12 mouse cellular contexts compared by ENCODE assay signal in genomic region chr14:12393271-12393861, GRCm38 (mm10). TPM values are rescaled to one million over a fixed set of nuclear protein-coding genes. Genes with fewer than 3 reads are reported as not detected.
DNase-seq lines count a peak whose midpoint lies in the region; ATAC-seq lines count a peak whose summit lies in the region.
"Had no signal": no experiment of that assay in that cellular context is flagged by ENCODE, and none has a peak within 500 bp of the region (broad histone marks: within the 10 kb centered on the region; RNA-seq: fewer than 3 reads in every experiment).

No protein-coding gene starts in this region.

- H3K9me3 ChIP-seq in hindbrain, embryonic 12.5 days (replicated peaks), result no peaks in the 10 kb centered on the region
- H3K9me3 ChIP-seq in midbrain, embryonic 16.5 days (replicated peaks; ENCODE audit: control insufficient read depth, low read length, poor library complexity, severe bottlenecking), result no peaks in the 10 kb centered on the region
- H3K9me3 ChIP-seq: embryonic facial prominence, embryonic 13.5 days had no signal

- no peak overlapping the region for H3K27ac ChIP-seq in hindbrain, embryonic 12.5 days
- H3K27ac ChIP-seq in midbrain, embryonic 16.5 days (ENCODE audit: low read length), result no peak overlapping the region
- H3K27ac ChIP-seq: embryonic facial prominence, embryonic 13.5 days had no signal

- peaks cover 32% of the 10 kb centered on the region for H3K4me1 ChIP-seq in hindbrain, embryonic 12.5 days
- H3K4me1 ChIP-seq in midbrain, embryonic 16.5 days (ENCODE audit: control insufficient read depth, insufficient read depth, low read length), result peaks cover 12% of the 10 kb centered on the region

- no peaks in the 10 kb centered on the region for H3K36me3 ChIP-seq in hindbrain, embryonic 12.5 days
- H3K36me3 ChIP-seq in midbrain, embryonic 16.5 days (ENCODE audit: control insufficient read depth, insufficient read depth, low read length), result no peaks in the 10 kb centered on the region
- H3K36me3 ChIP-seq: embryonic facial prominence, embryonic 13.5 days had no signal

- H3K4me3 ChIP-seq in hindbrain, embryonic 12.5 days, result no peak overlapping the region
- H3K4me3 ChIP-seq in midbrain, embryonic 16.5 days (ENCODE audit: low read depth, low read length), result no peak overlapping the region
- H3K4me3 ChIP-seq: embryonic facial prominence, embryonic 13.5 days had no signal

- peak; percentile 91 for ATAC-seq in hindbrain, embryonic 12.5 days (ENCODE audit: low FRiP score)
- ATAC-seq in midbrain, embryonic 16.5 days, result peak; percentile 61

- peaks cover 90% of the 10 kb centered on the region for H3K27me3 ChIP-seq in hindbrain, embryonic 12.5 days
- peaks cover 48% of the 10 kb centered on the region for H3K27me3 ChIP-seq in midbrain, embryonic 16.5 days (ENCODE audit: control insufficient read depth, insufficient read depth, low read depth, low read length)

- H3K9ac ChIP-seq in hindbrain, embryonic 12.5 days, result no peak overlapping the region
- H3K9ac ChIP-seq in midbrain, embryonic 16.5 days (ENCODE audit: low read depth, low read length), result no peak overlapping the region
- H3K9ac ChIP-seq: embryonic facial prominence, embryonic 13.5 days; lung, embryonic 14.5 days had no signal

- peak; percentile 50 to 64 for DNase-seq in cerebellum, adult 18-20 months
- DNase-seq in embryo, embryonic 11 days, result peak; percentile 85
- DNase-seq in urinary bladder, postnatal 4 days (ENCODE audit: low spot score in 2 of 2), result no peak
- DNase-seq in lung, postnatal 36 days, result no peak
- DNase-seq in c-Kit-positive CD71-positive TER-119-positive erythroid progenitor cells, embryonic 14.5 days (ENCODE audit: low spot score), result no peak
- no peak for DNase-seq in ovary, postnatal 14 days (ENCODE audit: low spot score)
- DNase-seq: lung, embryonic 14.5 days; thymus, postnatal 4 days had no signal

- H3K4me2 ChIP-seq in hindbrain, embryonic 12.5 days (replicated peaks), result no peak overlapping the region
- no peak overlapping the region for H3K4me2 ChIP-seq in midbrain, embryonic 16.5 days (ENCODE audit: low read length)
- H3K4me2 ChIP-seq: lung, embryonic 14.5 days had no signal

- 7% methylated on average over 12 of the region's 12 CpGs for WGBS in hindbrain, embryonic 12.5 days
- WGBS in midbrain, embryonic 16.5 days, result 9% methylated on average over 12 of the region's 12 CpGs

RNA-seq across cellular contexts. Expression of gene Fezf2, which starts 45.4 kb away (rescaled TPM):
- 0.31 and 0.63 TPM in 2 replicates for polyA plus RNA-seq in hindbrain, embryonic 12.5 days (2016; fragmentation: Nextera tagmentation; extraction: Ambion mirVana)
- 2.4 and 2.8 TPM in 2 replicates for polyA plus RNA-seq in midbrain, embryonic 16.5 days (2015; fragmentation: Nextera tagmentation; extraction: Ambion mirVana)
- polyA plus RNA-seq: large intestine, adult 2 months; lung, embryonic 14.5 days had no signal

Comparison
In these comparisons a context has a peak if more than half of its experiments do, and no peak if none do; other contexts are left out.
1. DNase-seq: peak in cerebellum, adult 18-20 months (2 of 2) and embryo, embryonic 11 days (single experiment); none in urinary bladder, postnatal 4 days (0 of 2), lung, postnatal 36 days (single experiment), c-Kit-positive CD71-positive TER-119-positive erythroid progenitor cells, embryonic 14.5 days (single experiment) and ovary, postnatal 14 days (single experiment).